Mouse (Mus musculus) forebrain, embryonic 14.5 days (tissue): ENCODE results near the gene Itpkb. TPM values are rescaled to one million over a fixed set of nuclear protein-coding genes. Genes with fewer than 3 reads are reported as not detected.

Experiments used
- ATAC-seq: fragments of 200-750 bp; cut with Nextera tagmentation; 2 replicates; pipeline ENCODE4 v1.8.0; 2017; ENCODE audit warnings: mild to moderate bottlenecking, moderate library complexity
- DNase-seq: peaks from one replicate; pipeline ENCODE4 v3.0.0-alpha.2; 2015; ENCODE audit warnings: low spot score
- H3K27ac ChIP-seq: fragments of 300-500 bp; sonication (generic); 2 replicates; pipeline ENCODE4 v1.5.1; 2014; ENCODE audit warnings: low read depth, mild to moderate bottlenecking, control low read depth, low read length, moderate library complexity
- H3K27me3 ChIP-seq: fragments of 300-500 bp; sonication (generic); replicated peaks from 2 replicates; pipeline ENCODE4 v1.6.1; 2014; ENCODE audit warnings: low read length, control low read depth, mixed read lengths; ENCODE audit not compliant: control insufficient read depth, insufficient read depth
- H3K36me3 ChIP-seq: fragments of 300-500 bp; sonication (generic); 2 replicates; pipeline ENCODE4 v1.6.1; 2014; ENCODE audit warnings: low read length, control low read depth; ENCODE audit not compliant: control insufficient read depth, insufficient read depth
- H3K4me1 ChIP-seq: fragments of 300-500 bp; sonication (generic); 2 replicates; pipeline ENCODE4 v1.6.1; 2014; ENCODE audit warnings: antibody characterized with exemption, low read length, control low read depth; ENCODE audit not compliant: control insufficient read depth, insufficient read depth
- H3K4me2 ChIP-seq: fragments of 300-500 bp; sonication (generic); 2 replicates; pipeline ENCODE4 v1.6.1; 2014; ENCODE audit warnings: mild to moderate bottlenecking, control low read depth, low read length
- H3K4me3 ChIP-seq: fragments of 300-500 bp; sonication (generic); 2 replicates; pipeline ENCODE4 v1.5.1; 2014; ENCODE audit warnings: low read depth, low read length, control low read depth
- H3K9ac ChIP-seq: fragments of 300-500 bp; sonication (generic); 2 replicates; pipeline ENCODE4 v1.6.1; 2014; ENCODE audit warnings: mild to moderate bottlenecking, low read length, control low read depth, moderate library complexity
- H3K9me3 ChIP-seq: fragments of 300-500 bp; sonication (generic); replicated peaks from 2 replicates; pipeline ENCODE4 v1.6.1; 2016; ENCODE audit warnings: low read length, control low read depth, mixed read lengths; ENCODE audit not compliant: control insufficient read depth
- WGBS: fragments of 180-500 bp; shearing (Covaris S2); extraction: QIAGEN DNeasy Blood & Tissue Kit; methylation state at CpG from one replicate; pipeline ENCODE4 v1.1.7; 2014; 5-methylcytosine and 5-hydroxymethylcytosine counted together
- polyA plus RNA-seq: library from polyadenylated mRNA; unstranded; fragments of >200 nt; fragmentation: Nextera tagmentation; extraction: Ambion mirVana; gene quantifications from 2 replicates; pipeline ENCODE4 v1.2.1, GENCODE M21; 2014

Itpkb gene
- polyA plus RNA-seq, 1 experiment from 2014 or later: 1.3 TPM

GRCm38 (mm10) chr1:180449641-180450040 lies 119.4 kb downstream of the Itpkb start:
- no peak for DNase-seq
- Histone ChIP-seq H3K27ac (no peak overlapping the region), H3K4me3 (no peak overlapping the region), H3K27me3 (no peaks in the 10 kb centered on the region), H3K9me3 (no peaks in the 10 kb centered on the region), H3K36me3 (no peaks in the 10 kb centered on the region), H3K4me1 (no peaks in the 10 kb centered on the region), H3K9ac (no peak overlapping the region), H3K4me2 (no peak overlapping the region)
- no peak for ATAC-seq
- 59% methylated on average over 2 of the region's 2 CpGs for WGBS

- no peak for DNase-seq
- no peaks in the 10 kb centered on the region for H3K27me3 ChIP-seq
- no peak for ATAC-seq
- H3K4me1 ChIP-seq: peaks cover 8% of the 10 kb centered on the region
- H3K9ac ChIP-seq: no peak overlapping the region
- H3K9me3 ChIP-seq: no peaks in the 10 kb centered on the region
- no peak overlapping the region for H3K4me2 ChIP-seq
- no peaks in the 10 kb centered on the region for H3K36me3 ChIP-seq
- WGBS: 47% methylated on average over 6 of the region's 6 CpGs
- H3K4me3 ChIP-seq: no peak overlapping the region
- H3K27ac ChIP-seq: no peak overlapping the region
Observed at GRCm38 (mm10) chr1:180458274-180458673, 128.0 kb downstream of the Itpkb start.

- peaks cover 8% of the 10 kb centered on the region for H3K4me1 ChIP-seq
- no peak overlapping the region for H3K9ac ChIP-seq
- H3K27ac ChIP-seq: no peak overlapping the region
- no peak overlapping the region for H3K4me2 ChIP-seq
- H3K4me3 ChIP-seq: no peak overlapping the region
- WGBS: 73% methylated on average over 3 of the region's 3 CpGs
- DNase-seq (no peak), ATAC-seq (no peak)
- no peaks in the 10 kb centered on the region for H3K9me3 ChIP-seq
- no peaks in the 10 kb centered on the region for H3K27me3 ChIP-seq
- no peaks in the 10 kb centered on the region for H3K36me3 ChIP-seq
Observed at GRCm38 (mm10) chr1:180458680-180459079, 128.4 kb downstream of the Itpkb start.

GRCm38 (mm10) chr1:180460721-180461120 lies 130.4 kb downstream of the Itpkb start:
- Histone ChIP-seq H3K9ac (no peak overlapping the region), H3K4me2 (no peak overlapping the region), H3K4me1 (peaks cover 8% of the 10 kb centered on the region), H3K27ac (no peak overlapping the region), H3K9me3 (no peaks in the 10 kb centered on the region), H3K27me3 (no peaks in the 10 kb centered on the region), H3K4me3 (no peak overlapping the region), H3K36me3 (no peaks in the 10 kb centered on the region)
- ATAC-seq: no peak
- DNase-seq: no peak
- WGBS: 52% methylated on average over 5 of the region's 5 CpGs

GRCm38 (mm10) chr1:180462396-180462795 lies 132.1 kb downstream of the Itpkb start:
- 89% methylated on average over 5 of the region's 5 CpGs for WGBS
- H3K36me3 ChIP-seq: no peaks in the 10 kb centered on the region
- ATAC-seq (no peak), DNase-seq (no peak)
- no peak overlapping the region for H3K9ac ChIP-seq
- H3K4me1 ChIP-seq: peaks cover 8% of the 10 kb centered on the region
- no peak overlapping the region for H3K4me2 ChIP-seq
- no peak overlapping the region for H3K27ac ChIP-seq
- no peak overlapping the region for H3K4me3 ChIP-seq
- H3K27me3 ChIP-seq: no peaks in the 10 kb centered on the region
- H3K9me3 ChIP-seq: no peaks in the 10 kb centered on the region

- H3K27me3 ChIP-seq: no peaks in the 10 kb centered on the region
- 80% methylated on average over 5 of the region's 5 CpGs for WGBS
- no peak for ATAC-seq
- no peak overlapping the region for H3K9ac ChIP-seq
- no peak for DNase-seq
- peaks cover 7% of the 10 kb centered on the region; the same call in 1 of the 2 replicates for H3K4me1 ChIP-seq
- H3K9me3 ChIP-seq: no peaks in the 10 kb centered on the region
- H3K4me3 ChIP-seq: no peak overlapping the region
- H3K36me3 ChIP-seq: no peaks in the 10 kb centered on the region
- no peak overlapping the region for H3K27ac ChIP-seq
- H3K4me2 ChIP-seq: no peak overlapping the region
Observed at GRCm38 (mm10) chr1:180462983-180463475, 132.7 kb downstream of the Itpkb start.

GRCm38 (mm10) chr1:180464357-180464756 lies 134.1 kb downstream of the Itpkb start:
- DNase-seq (no peak), ATAC-seq (no peak)
- H3K9ac ChIP-seq: no peak overlapping the region
- WGBS: 70% methylated on average over 5 of the region's 5 CpGs
- no peaks in the 10 kb centered on the region for H3K36me3 ChIP-seq
- no peaks in the 10 kb centered on the region for H3K9me3 ChIP-seq
- H3K4me1 ChIP-seq: no peaks in the 10 kb centered on the region
- no peaks in the 10 kb centered on the region for H3K27me3 ChIP-seq
- H3K4me2 ChIP-seq: no peak overlapping the region
- no peak overlapping the region for H3K27ac ChIP-seq
- H3K4me3 ChIP-seq: no peak overlapping the region

- ATAC-seq (no peak), DNase-seq (no peak)
- Histone ChIP-seq H3K4me2 (no peak overlapping the region), H3K9me3 (no peaks in the 10 kb centered on the region), H3K4me1 (no peaks in the 10 kb centered on the region), H3K9ac (no peak overlapping the region), H3K27me3 (no peaks in the 10 kb centered on the region), H3K27ac (no peak overlapping the region), H3K36me3 (no peaks in the 10 kb centered on the region), H3K4me3 (no peak overlapping the region)
- WGBS: 67% methylated on average over 5 of the region's 5 CpGs
Observed at GRCm38 (mm10) chr1:180465620-180466019, 135.3 kb downstream of the Itpkb start.

GRCm38 (mm10) chr1:180468004-180468403 lies 137.7 kb downstream of the Itpkb start:
- H3K4me1 ChIP-seq: no peaks in the 10 kb centered on the region
- ATAC-seq: no peak

More at GRCm38 (mm10) chr1:180468004-180468403, 137.7 kb downstream of the Itpkb start:
- DNase-seq: no peak
- H3K9ac ChIP-seq: no peak overlapping the region
- H3K27me3 ChIP-seq: no peaks in the 10 kb centered on the region
- H3K36me3 ChIP-seq: no peaks in the 10 kb centered on the region
- 97% methylated on average over 4 of the region's 4 CpGs for WGBS
- H3K4me2 ChIP-seq: no peak overlapping the region
- H3K9me3 ChIP-seq: no peaks in the 10 kb centered on the region
- no peak overlapping the region for H3K4me3 ChIP-seq
- H3K27ac ChIP-seq: no peak overlapping the region
